Mouse (Mus musculus) frontal cortex, postnatal 36 days (tissue): ENCODE data around the gene Zfp568.
"Not testable (repeated sequence)": the region's sequence is repeated elsewhere in the genome, so short reads cannot be mapped to it uniquely, and the experiment has no call there.

ENCODE experiments used
- DNase-seq, 2 experiments: peaks; one replicate each; pipeline ENCODE4 v3.0.0; 2022; ENCODE audit warnings: low spot score in 2 of 2

Gene Zfp568

GRCm38 (mm10) chr7:29983690-29984380 lies at the start of gene Zfp568:
Zfp568 (plus strand) TSS chr7:29983955.
- peak; percentile 91 to 94 for DNase-seq

- no peak for DNase-seq
Measured at GRCm38 (mm10) chr7:29938856-29939255, 44.9 kb upstream of the Zfp568 start.

GRCm38 (mm10) chr7:29941027-29941426 lies 42.7 kb upstream of the Zfp568 start:
- no peak for DNase-seq

- DNase-seq: no peak
Measured at GRCm38 (mm10) chr7:29942740-29943139, 41.0 kb upstream of the Zfp568 start.

DNA sequence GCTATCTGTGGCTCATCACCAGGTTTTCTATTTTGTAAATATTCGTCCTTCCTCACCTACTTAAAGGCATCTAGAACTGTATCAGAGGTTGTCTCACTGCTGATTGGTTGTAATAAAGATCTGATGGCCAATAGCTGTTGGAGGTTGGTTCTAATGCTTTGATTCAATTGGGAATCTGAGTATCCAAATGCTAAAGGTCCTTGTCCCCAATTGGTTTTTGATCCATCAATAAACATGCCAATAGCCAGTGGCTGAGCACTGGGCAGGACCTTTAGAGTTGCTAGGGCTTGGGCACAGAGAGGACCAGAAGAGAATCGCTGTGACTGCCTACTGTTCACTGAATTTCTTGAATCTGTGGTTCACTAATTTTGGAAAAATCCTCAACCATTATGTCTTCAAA lies 40.0 kb upstream of the Zfp568 start:
- no peak for DNase-seq

GRCm38 (mm10) chr7:29944201-29944600 lies 39.6 kb upstream of the Zfp568 start:
- no peak for DNase-seq

DNA sequence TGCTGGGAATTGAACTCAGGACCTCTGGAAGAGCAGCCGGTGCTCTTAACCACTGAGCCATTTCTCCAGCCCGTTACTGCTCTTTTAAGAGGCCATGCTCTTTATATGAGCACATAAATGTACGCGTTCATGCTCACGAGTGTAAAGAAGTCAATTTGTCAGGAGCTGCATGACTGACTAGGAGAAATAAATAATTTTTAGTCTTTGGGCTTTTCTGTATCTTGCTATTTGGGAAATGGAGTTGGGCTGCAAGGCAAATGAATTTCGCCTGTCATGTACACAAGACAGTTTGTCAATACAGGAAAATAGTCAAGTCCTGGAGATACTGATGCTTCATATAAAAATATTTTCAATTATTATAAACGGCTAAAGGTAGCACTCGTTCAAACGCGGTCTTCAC lies 30.7 kb upstream of the Zfp568 start:
- DNase-seq: no peak

DNA sequence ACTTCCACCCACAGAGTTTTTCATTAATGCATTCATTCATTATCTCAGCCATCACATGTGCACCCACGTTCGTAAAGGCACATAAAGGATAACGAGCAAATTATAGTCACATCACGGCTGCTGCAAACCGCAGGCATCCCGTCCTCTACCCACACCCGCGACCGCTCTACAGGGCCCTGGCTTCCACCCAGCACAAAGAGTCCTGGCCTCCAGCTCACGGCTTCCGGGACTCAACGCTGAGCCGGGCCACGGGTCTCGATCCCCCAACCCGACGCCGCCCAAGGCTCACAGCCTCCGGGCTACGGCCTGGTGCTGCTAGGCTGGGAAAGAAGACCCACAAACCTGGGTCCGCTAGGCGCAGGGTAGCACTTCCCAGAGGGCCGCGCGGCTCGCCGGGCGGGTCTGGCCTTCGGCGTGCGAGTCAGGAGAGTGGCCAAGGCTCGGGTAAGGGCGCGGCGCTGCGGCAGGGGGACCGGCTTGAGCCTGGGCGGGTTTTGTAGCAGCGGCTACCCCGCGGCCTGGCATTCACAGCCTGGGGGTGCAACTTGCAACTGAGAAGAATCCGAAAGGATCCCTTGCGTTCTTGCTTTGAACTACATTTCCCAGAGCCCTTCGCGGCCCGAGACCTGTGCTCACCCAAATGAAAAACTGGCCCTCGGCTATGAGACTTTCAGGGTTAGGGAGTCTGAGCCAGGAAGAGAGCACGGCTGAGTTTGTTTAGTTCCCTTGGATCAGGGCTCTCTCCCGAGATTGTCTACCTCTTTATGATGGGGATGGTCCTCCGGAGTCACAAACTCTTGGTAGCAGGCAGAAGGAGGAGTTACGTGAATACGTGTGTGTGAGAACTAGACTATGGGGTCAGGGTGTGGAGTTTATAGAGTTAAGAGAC lies 30.0 kb upstream of the Zfp568 start, which contains the start of gene Zfp74:
Zfp74 (minus strand) TSS at position 577 of the 889 bp plus-strand sequence.
- DNase-seq: peak; percentile 78 to 84

DNA sequence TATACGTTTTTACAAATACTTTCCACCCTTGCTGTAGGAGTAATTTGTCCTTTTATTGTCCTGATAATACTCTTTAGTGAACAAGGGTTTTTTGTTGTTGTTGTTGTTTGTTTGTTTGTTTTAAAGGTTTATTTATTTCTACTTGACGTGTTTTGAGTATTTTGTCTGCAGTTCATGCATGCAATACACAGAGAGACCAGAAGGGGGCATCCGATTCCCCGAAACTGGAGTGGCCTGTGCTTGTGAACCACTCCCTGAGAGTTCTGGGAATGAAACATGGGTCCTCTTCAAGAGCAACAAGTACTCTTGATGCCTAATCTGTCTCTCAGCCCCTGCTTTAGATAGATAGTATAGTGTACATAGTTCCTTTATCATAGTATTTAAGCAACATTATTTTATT lies 29.0 kb upstream of the Zfp568 start:
- peak in 1 of 2 experiments; percentile 13 for DNase-seq

- DNase-seq: peak; percentile 28 to 43
Measured at GRCm38 (mm10) chr7:29956257-29956656, 27.5 kb upstream of the Zfp568 start.

GRCm38 (mm10) chr7:29958125-29958724 lies 25.5 kb upstream of the Zfp568 start:
- no peak for DNase-seq

GRCm38 (mm10) chr7:29959004-29959403 lies 24.8 kb upstream of the Zfp568 start:
- no peak for DNase-seq

GRCm38 (mm10) chr7:29965115-29965810 lies 18.5 kb upstream of the Zfp568 start:
- DNase-seq: not testable (repeated sequence)

DNA sequence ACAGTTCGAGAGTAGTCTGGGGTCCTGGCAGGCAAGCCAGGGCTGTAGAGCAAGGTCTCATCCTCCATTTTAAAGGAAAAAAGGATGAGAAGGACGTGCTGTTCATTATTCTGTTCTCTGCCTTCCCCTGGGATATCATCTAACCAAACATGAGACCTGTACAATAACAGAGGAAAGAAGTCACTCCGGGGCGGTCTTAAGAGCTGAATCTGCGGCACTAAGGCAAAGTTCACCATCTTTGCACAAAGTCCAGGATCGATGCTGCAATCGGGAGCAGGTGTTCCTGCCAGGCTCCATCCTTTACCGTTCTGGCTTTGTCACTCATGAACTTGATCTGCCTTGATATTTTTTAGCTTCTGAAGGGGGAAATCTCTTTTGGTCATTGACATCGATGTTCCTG lies 13.1 kb upstream of the Zfp568 start:
- no peak for DNase-seq

DNA sequence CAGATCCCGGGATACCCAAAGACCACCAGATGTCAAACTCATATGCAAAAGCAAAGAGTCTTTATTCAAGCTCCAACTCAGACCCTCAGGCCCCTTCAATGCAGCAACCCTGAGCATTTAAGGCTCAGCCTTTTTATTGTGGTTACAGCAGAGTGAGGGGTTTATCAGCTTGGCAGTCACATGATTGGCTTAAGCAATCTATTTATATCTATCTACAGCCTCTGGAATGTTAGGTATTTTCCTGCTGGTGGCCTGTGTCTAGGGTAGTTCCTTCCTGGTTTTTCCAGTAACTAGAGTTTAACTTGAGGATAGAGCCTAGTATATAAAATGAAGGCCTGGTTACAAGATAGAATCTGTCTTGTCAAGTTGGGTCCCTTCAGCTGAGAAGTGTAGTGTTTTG lies 3.0 kb upstream of the Zfp568 start:
- DNase-seq: no peak

DNA sequence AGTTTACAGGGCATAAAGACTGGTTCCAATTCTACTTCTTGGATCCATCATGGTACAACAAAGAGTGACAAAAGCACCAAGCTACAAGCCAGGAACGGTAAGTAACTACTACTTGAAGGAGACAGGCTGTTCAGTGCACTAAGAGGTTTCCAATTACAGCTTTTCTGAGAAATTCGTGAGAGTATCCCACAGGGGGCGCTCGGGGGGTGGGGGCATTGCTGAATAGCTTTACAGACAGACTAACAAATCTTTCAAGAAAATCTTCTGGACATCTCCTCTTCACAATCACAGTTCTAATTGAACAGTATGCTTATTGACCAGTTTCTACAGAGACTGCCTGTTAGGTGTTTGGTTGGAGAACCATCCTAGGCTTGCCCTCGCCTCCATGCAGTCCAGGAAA lies 2.3 kb upstream of the Zfp568 start:
- no peak for DNase-seq

GRCm38 (mm10) chr7:29981860-29982259 lies 1.9 kb upstream of the Zfp568 start:
- no peak for DNase-seq

GRCm38 (mm10) chr7:29982341-29982740 lies 1.4 kb upstream of the Zfp568 start:
- DNase-seq: no peak

DNA sequence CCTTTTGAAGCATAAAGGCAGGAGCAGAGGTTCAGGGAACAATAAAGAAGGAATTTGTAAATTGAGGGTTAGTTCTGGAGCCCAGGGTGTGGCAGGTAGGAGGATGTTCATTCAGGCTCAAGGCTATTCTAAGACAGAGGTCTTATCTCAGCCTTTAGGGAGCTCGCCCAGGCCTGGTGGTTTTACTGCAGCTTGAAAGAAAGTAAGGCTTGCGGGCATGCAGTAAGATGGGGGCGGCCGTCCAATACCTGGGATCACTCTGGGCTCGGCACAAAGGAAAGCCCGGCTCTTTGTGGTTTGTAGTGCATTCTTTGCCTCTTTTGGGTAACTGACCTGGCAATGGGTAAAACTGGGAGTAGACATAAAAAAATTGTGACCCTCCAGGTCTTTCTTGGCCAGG lies 824 bp upstream of the Zfp568 start:
- peak in 1 of 2 experiments; percentile 8 for DNase-seq

DNA sequence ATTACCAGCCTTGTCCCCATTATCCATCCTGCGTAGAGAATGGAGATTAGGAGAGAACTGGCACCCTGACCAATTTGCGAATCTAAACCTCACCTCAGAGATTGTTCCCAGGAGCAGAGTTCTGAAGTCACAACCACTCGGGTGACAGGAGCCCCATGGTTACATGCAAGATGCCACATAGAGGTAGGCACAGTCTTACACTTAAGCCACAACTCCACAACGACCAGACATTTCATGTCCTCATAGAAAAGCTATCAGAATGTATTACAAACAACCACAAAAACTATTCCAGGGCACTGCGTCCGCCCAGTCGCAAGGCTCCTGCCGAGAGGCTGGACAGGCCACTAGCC lies 440 bp upstream of the Zfp568 start:
- DNase-seq: no peak

GRCm38 (mm10) chr7:29986101-29986500 lies 2.3 kb downstream of the Zfp568 start:
- no peak for DNase-seq

- no peak for DNase-seq
Measured at GRCm38 (mm10) chr7:29987551-29987950, 3.8 kb downstream of the Zfp568 start.
